Mouse (Mus musculus) midbrain, embryonic 14.5 days (tissue): ENCODE data around the gene Tcp11l1. TPM values are rescaled to one million over a fixed set of nuclear protein-coding genes. Genes with fewer than 3 reads are reported as not detected.

Experiments
- ATAC-seq: fragments of 200-750 bp; cut with Nextera tagmentation; 2 replicates; pipeline ENCODE4 v1.8.0; 2017; ENCODE audit warnings: moderate number of reproducible peaks, moderate library complexity; ENCODE audit not compliant: low FRiP score, low TSS enrichment
- DNase-seq: peaks from one replicate; pipeline ENCODE4 v3.0.0-alpha.2; 2015
- H3K27ac ChIP-seq: fragments of 300-500 bp; sonication (generic); replicated peaks from 2 replicates; pipeline ENCODE4 v1.5.1; 2014; ENCODE audit warnings: mild to moderate bottlenecking, low read depth, low read length, moderate library complexity
- H3K27me3 ChIP-seq: fragments of 300-500 bp; sonication (generic); 2 replicates; pipeline ENCODE4 v1.6.1; 2014; ENCODE audit warnings: low read length, control low read depth, mixed read lengths; ENCODE audit not compliant: control insufficient read depth, insufficient read depth
- H3K36me3 ChIP-seq: fragments of 300-500 bp; sonication (generic); 2 replicates; pipeline ENCODE4 v1.6.1; 2014; ENCODE audit warnings: low read length, control low read depth; ENCODE audit not compliant: control insufficient read depth, insufficient read depth
- H3K4me1 ChIP-seq: fragments of 300-500 bp; sonication (generic); 2 replicates; pipeline ENCODE4 v1.6.1; 2014; ENCODE audit warnings: mild to moderate bottlenecking, antibody characterized with exemption, low read length, control low read depth; ENCODE audit not compliant: control insufficient read depth, insufficient read depth
- H3K4me2 ChIP-seq: fragments of 300-500 bp; sonication (generic); 2 replicates; pipeline ENCODE4 v1.6.1; 2014; ENCODE audit warnings: mild to moderate bottlenecking, low read length, moderate library complexity
- H3K4me3 ChIP-seq: fragments of 300-500 bp; sonication (generic); replicated peaks from 2 replicates; pipeline ENCODE4 v1.5.1; 2014; ENCODE audit warnings: low read depth, low read length
- H3K9ac ChIP-seq: fragments of 300-500 bp; sonication (generic); replicated peaks from 2 replicates; pipeline ENCODE4 v1.6.1; 2014; ENCODE audit warnings: mild to moderate bottlenecking, low read length, moderate library complexity
- H3K9me3 ChIP-seq: fragments of 300-500 bp; sonication (generic); 2 replicates; pipeline ENCODE4 v1.6.1; 2016; ENCODE audit warnings: low read length, control low read depth, mixed read lengths; ENCODE audit not compliant: control insufficient read depth
- WGBS: fragments of 180-500 bp; shearing (Covaris S2); extraction: QIAGEN DNeasy Blood & Tissue Kit; methylation state at CpG from one replicate; pipeline ENCODE4 v1.1.7; 2014; 5-methylcytosine and 5-hydroxymethylcytosine counted together
- polyA plus RNA-seq: library from polyadenylated mRNA; unstranded; fragments of >200 nt; fragmentation: Nextera tagmentation; extraction: Ambion mirVana; gene quantifications from 2 replicates; pipeline ENCODE4 v1.2.1, GENCODE M21; 2014

The Tcp11l1 gene
- polyA plus RNA-seq, 1 experiment from 2014 or later = 66.1 TPM

DNA sequence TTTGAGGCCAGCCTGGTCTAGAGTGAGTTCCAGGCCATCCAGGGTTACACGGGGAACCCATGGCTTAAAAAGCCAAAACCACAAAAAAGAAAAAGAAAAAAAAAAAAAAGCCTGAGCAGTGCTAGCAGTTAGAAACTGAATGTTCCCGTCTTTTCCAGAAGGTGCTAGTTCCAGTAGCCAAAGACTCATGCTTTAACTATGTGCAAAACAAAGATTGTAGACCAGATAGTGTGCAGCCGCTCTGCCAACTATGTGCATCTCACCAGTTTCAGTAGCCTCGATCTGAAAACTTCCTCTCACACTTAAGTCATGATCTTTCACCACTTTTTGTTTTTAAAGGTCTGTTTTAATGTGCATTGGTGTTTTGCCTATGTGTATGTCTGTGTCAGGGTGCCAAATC is 5.9 kb upstream of the Tcp11l1 start:
- ATAC-seq = no peak
- DNase-seq = no peak
- Histone ChIP-seq H3K9ac (no peak overlapping the region), H3K36me3 (no peaks in the 10 kb centered on the region), H3K27ac (no peak overlapping the region), H3K4me1 (no peaks in the 10 kb centered on the region), H3K4me2 (no peak overlapping the region), H3K27me3 (no peaks in the 10 kb centered on the region), H3K4me3 (no peak overlapping the region), H3K9me3 (no peaks in the 10 kb centered on the region)
- WGBS = 90% methylated on average over 4 of the region's 4 CpGs

DNA sequence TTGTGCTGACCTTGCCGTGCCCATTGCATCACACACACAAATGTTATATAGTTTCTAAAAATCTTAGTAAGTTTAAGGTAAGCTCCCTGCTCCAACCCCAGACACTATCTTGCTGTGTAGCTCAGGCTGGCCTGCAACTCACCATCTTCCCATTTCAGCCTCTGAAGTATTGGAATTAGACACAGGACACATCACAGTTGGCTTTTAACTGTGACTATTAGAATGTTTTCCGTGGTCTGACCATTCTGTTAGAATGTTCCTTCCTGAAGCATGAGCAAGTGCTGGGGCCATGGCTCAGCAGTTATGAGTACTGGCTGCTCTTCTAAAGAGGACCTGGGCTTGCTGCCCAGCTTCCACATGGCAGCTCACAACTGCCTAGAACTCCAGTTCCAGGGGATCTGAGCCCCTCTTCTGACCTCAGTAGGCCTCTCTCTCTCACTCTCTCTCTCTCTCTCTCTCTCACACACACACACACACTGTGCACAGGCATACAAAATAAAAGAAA is 5.3 kb upstream of the Tcp11l1 start:
- Histone ChIP-seq H3K27me3 (no peaks in the 10 kb centered on the region), H3K4me2 (no peak overlapping the region), H3K4me3 (no peak overlapping the region), H3K36me3 (no peaks in the 10 kb centered on the region), H3K9ac (no peak overlapping the region), H3K27ac (no peak overlapping the region), H3K4me1 (no peaks in the 10 kb centered on the region), H3K9me3 (no peaks in the 10 kb centered on the region)
- ATAC-seq = no peak
- no peak for DNase-seq
- WGBS = 96% methylated on average over 2 of the region's 2 CpGs

GRCm38 (mm10) chr2:104716279-104716678 is 4.3 kb upstream of the Tcp11l1 start, which contains the start of gene Pin1rt1:
Pin1rt1 (minus strand) TSS chr2:104716379.
- DNase-seq (no peak), ATAC-seq (no peak)
- peaks cover under 1% of the 10 kb centered on the region; the same call in 1 of the 2 replicates for H3K4me1 ChIP-seq
- H3K4me3 ChIP-seq = no peak within 1 kb of the TSS
- no peak within 1 kb of the TSS for H3K9ac ChIP-seq
- no peaks in the 10 kb centered on the region for H3K9me3 ChIP-seq
- H3K27ac ChIP-seq = no peak within 1 kb of the TSS
- WGBS = 91% methylated on average over 4 of the region's 4 CpGs
- H3K4me2 ChIP-seq = no peak within 1 kb of the TSS
- no peaks in the 10 kb centered on the region for H3K36me3 ChIP-seq
- no peaks in the 10 kb centered on the region for H3K27me3 ChIP-seq

GRCm38 (mm10) chr2:104714254-104714691 is 2.3 kb upstream of the Tcp11l1 start:
- Histone ChIP-seq H3K27me3 (no peaks in the 10 kb centered on the region), H3K9me3 (no peaks in the 10 kb centered on the region), H3K4me3 (no peak overlapping the region), H3K4me2 (no peak overlapping the region), H3K36me3 (no peaks in the 10 kb centered on the region), H3K27ac (no peak overlapping the region), H3K9ac (no peak overlapping the region), H3K4me1 (peaks cover 11% of the 10 kb centered on the region)
- ATAC-seq (no peak), DNase-seq (no peak)
- WGBS = 37% methylated on average over 15 of the region's 15 CpGs

DNA sequence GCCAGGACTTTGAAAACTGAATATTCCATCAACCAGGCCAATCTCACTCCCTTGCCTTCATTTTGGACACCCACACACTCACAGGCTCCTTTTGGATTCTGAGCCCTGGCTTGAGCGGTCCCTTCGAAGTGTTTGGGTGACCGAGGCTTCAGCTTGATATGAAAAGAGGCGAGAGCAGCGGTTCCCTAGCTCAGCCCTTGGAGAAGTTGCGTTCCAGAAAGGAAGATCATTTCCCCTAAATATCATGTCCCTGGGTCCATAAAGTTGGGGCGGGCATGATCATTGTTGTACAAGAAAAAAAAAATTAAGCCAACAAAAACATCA is 479 bp upstream of the Tcp11l1 start:
- Histone ChIP-seq H3K9ac (peak overlapping the region; percentile 86), H3K36me3 (no peaks in the 10 kb centered on the region), H3K27me3 (no peaks in the 10 kb centered on the region), H3K9me3 (no peaks in the 10 kb centered on the region), H3K4me1 (peaks cover 11% of the 10 kb centered on the region), H3K4me3 (peak overlapping the region; percentile 72), H3K4me2 (peak overlapping the region; percentile 70), H3K27ac (peak overlapping the region; percentile 92)
- DNase-seq (no peak), ATAC-seq (0 out of 2 replicates have a peak, but pooled peaks have one; percentile 5)
- WGBS = 4% methylated on average over 7 of the region's 7 CpGs

- H3K9ac ChIP-seq = peak overlapping the region; percentile 86; the same call in 1 of the 2 replicates
- peak overlapping the region; percentile 92 for H3K27ac ChIP-seq
- peak; percentile 44 for DNase-seq
- H3K4me1 ChIP-seq = peaks cover 11% of the 10 kb centered on the region
- H3K27me3 ChIP-seq = no peaks in the 10 kb centered on the region
- ATAC-seq = no peak
- H3K36me3 ChIP-seq = peaks cover 6% of the 10 kb centered on the region
- 11% methylated on average over 6 of the region's 6 CpGs for WGBS
- H3K4me3 ChIP-seq = peak overlapping the region; percentile 72
- no peaks in the 10 kb centered on the region for H3K9me3 ChIP-seq
- H3K4me2 ChIP-seq = peak overlapping the region; percentile 70
Observed at GRCm38 (mm10) chr2:104710670-104711370, 1.1 kb downstream of the Tcp11l1 start.

DNA sequence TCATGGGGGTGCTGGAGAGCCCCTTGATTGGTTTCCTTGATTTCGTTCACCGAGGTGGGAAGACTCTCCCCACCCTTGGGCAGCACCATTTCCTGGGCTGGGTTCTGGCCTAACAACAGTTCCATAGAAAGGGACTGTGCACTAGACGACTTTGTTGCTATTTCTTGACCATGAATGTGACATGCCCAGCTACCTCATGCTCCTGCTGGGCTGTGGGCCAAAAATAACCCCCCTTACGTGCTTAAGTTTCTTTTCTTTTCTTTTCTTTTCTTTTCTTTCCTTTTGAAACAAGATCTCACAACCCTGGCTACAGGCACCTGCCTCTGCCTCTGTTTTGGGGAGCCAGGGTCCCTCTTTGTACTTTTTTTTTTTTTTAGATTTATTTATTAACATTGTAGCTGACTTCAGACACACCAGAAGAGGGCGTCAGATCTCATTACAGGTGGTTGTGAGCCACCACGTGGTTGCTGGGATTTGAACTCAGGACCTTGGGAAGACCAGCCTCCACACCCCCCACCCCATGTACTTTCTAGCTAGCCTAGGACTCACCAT is 2.1 kb downstream of the Tcp11l1 start:
- ATAC-seq (no peak), DNase-seq (no peak)
- H3K9ac ChIP-seq = no peak overlapping the region
- no peak overlapping the region for H3K27ac ChIP-seq
- no peak overlapping the region for H3K4me3 ChIP-seq
- H3K4me1 ChIP-seq = peaks cover 11% of the 10 kb centered on the region
- 0 out of 2 replicates have a peak overlapping the region, but pooled peaks have one; percentile 70 for H3K4me2 ChIP-seq
- 68% methylated on average over 6 of the region's 6 CpGs for WGBS
- no peaks in the 10 kb centered on the region for H3K27me3 ChIP-seq
- peaks cover 15% of the 10 kb centered on the region for H3K36me3 ChIP-seq
- H3K9me3 ChIP-seq = no peaks in the 10 kb centered on the region

GRCm38 (mm10) chr2:104704355-104704754 is 7.6 kb downstream of the Tcp11l1 start:
- H3K27me3 ChIP-seq = no peaks in the 10 kb centered on the region
- no peak overlapping the region for H3K27ac ChIP-seq
- DNase-seq (no peak), ATAC-seq (no peak)
- no peak overlapping the region for H3K4me2 ChIP-seq
- no peak overlapping the region for H3K9ac ChIP-seq
- no peak overlapping the region for H3K4me3 ChIP-seq
- peaks cover 34% of the 10 kb centered on the region for H3K36me3 ChIP-seq
- no peaks in the 10 kb centered on the region for H3K4me1 ChIP-seq
- WGBS = 85% methylated on average over 3 of the region's 3 CpGs
- H3K9me3 ChIP-seq = no peaks in the 10 kb centered on the region

GRCm38 (mm10) chr2:104703158-104703557 is 8.8 kb downstream of the Tcp11l1 start:
- WGBS = 55% methylated on average over 3 of the region's 3 CpGs
- Histone ChIP-seq H3K4me2 (no peak overlapping the region), H3K9me3 (no peaks in the 10 kb centered on the region), H3K27ac (no peak overlapping the region), H3K27me3 (no peaks in the 10 kb centered on the region), H3K36me3 (peaks cover 44% of the 10 kb centered on the region), H3K4me3 (no peak overlapping the region), H3K4me1 (no peaks in the 10 kb centered on the region), H3K9ac (no peak overlapping the region)
- ATAC-seq (no peak), DNase-seq (no peak)
